9 mouse cellular contexts compared by ENCODE assay signal in genomic region chr2:13523540-13524456, GRCm38 (mm10). TPM values are rescaled to one million over a fixed set of nuclear protein-coding genes. Genes with fewer than 3 reads are reported as not detected.
DNase-seq lines count a peak whose midpoint lies in the region; ATAC-seq lines count a peak whose summit lies in the region.
"Had no signal": no experiment of that assay in that cellular context is flagged by ENCODE, and none has a peak within 500 bp of the region (broad histone marks: within the 10 kb centered on the region; RNA-seq: fewer than 3 reads in every experiment).

No protein-coding gene starts in this region.

- H3K4me3 ChIP-seq in hindbrain, embryonic 11.5 days (ENCODE audit: low read depth, low read length): no peak overlapping the region
- no peak overlapping the region for H3K4me3 ChIP-seq in hindbrain, embryonic 14.5 days (replicated peaks; ENCODE audit: low read length)
- H3K4me3 ChIP-seq in embryonic facial prominence, embryonic 12.5 days: no peak overlapping the region
- 0 out of 2 replicates have a peak overlapping the region, but pooled peaks have one; percentile 6 for H3K4me3 ChIP-seq in liver, embryonic 12.5 days
- H3K4me3 ChIP-seq: myocyte had no signal

- 71% methylated on average over 8 of the region's 8 CpGs for WGBS in hindbrain, embryonic 11.5 days
- WGBS in hindbrain, embryonic 14.5 days: 74% methylated on average over 8 of the region's 8 CpGs
- 54% methylated on average over 8 of the region's 8 CpGs for WGBS in embryonic facial prominence, embryonic 12.5 days
- 25% methylated on average over 8 of the region's 8 CpGs for WGBS in liver, embryonic 12.5 days (ENCODE audit: insufficient replicate concordance)

- H3K27ac ChIP-seq in hindbrain, embryonic 11.5 days (ENCODE audit: low read depth, low read length): no peak overlapping the region
- no peak overlapping the region for H3K27ac ChIP-seq in hindbrain, embryonic 14.5 days
- no peak overlapping the region for H3K27ac ChIP-seq in embryonic facial prominence, embryonic 12.5 days
- H3K27ac ChIP-seq in liver, embryonic 12.5 days: peak overlapping the region; percentile 88

- no peaks in the 10 kb centered on the region for H3K27me3 ChIP-seq in hindbrain, embryonic 11.5 days (ENCODE audit: control insufficient read depth, insufficient read depth, low read length)
- H3K27me3 ChIP-seq in hindbrain, embryonic 14.5 days (ENCODE audit: control insufficient read depth, insufficient read depth, low read length): peaks cover 1% of the 10 kb centered on the region
- H3K27me3 ChIP-seq in embryonic facial prominence, embryonic 12.5 days: no peaks in the 10 kb centered on the region
- H3K27me3 ChIP-seq in liver, embryonic 12.5 days (replicated peaks): no peaks in the 10 kb centered on the region

- DNase-seq in hindbrain, embryonic 11.5 days (ENCODE audit: low spot score): no peak
- DNase-seq in hindbrain, embryonic 14.5 days (ENCODE audit: low spot score): no peak
- DNase-seq in kidney, adult 9 months: peak; percentile 87
- DNase-seq in thymus, postnatal 10 days (ENCODE audit: low spot score in 2 of 2): no peak
- DNase-seq in MN1 (ENCODE audit: low spot score): no peak
- no peak for DNase-seq in urinary bladder, postnatal 10 days (ENCODE audit: low spot score)

- 0 out of 2 replicates have a peak, but pooled peaks have one; percentile 13 for ATAC-seq in hindbrain, embryonic 11.5 days (ENCODE audit: low FRiP score)
- no peak for ATAC-seq in hindbrain, embryonic 14.5 days (ENCODE audit: low FRiP score)
- 0 out of 2 replicates have a peak, but pooled peaks have one; percentile 56 for ATAC-seq in embryonic facial prominence, embryonic 12.5 days (ENCODE audit: insufficient number of reproducible peaks, insufficient read depth, low FRiP score, low TSS enrichment)
- peak; percentile 98 for ATAC-seq in liver, embryonic 12.5 days

- no peak overlapping the region for H3K4me2 ChIP-seq in hindbrain, embryonic 11.5 days (replicated peaks; ENCODE audit: low read depth, low read length)
- H3K4me2 ChIP-seq in hindbrain, embryonic 14.5 days (replicated peaks): no peak overlapping the region
- H3K4me2 ChIP-seq in embryonic facial prominence, embryonic 12.5 days (replicated peaks): no peak overlapping the region
- H3K4me2 ChIP-seq in liver, embryonic 12.5 days: peak overlapping the region; percentile 58

- no peaks in the 10 kb centered on the region for H3K9me3 ChIP-seq in hindbrain, embryonic 11.5 days (ENCODE audit: control insufficient read depth, low read length)
- H3K9me3 ChIP-seq in hindbrain, embryonic 14.5 days (ENCODE audit: control insufficient read depth, low read length): no peaks in the 10 kb centered on the region
- no peaks in the 10 kb centered on the region for H3K9me3 ChIP-seq in embryonic facial prominence, embryonic 12.5 days
- H3K9me3 ChIP-seq in liver, embryonic 12.5 days (replicated peaks): no peaks in the 10 kb centered on the region

- no peaks in the 10 kb centered on the region for H3K36me3 ChIP-seq in hindbrain, embryonic 11.5 days (ENCODE audit: control insufficient read depth, insufficient read depth, low read length)
- peaks cover 9% of the 10 kb centered on the region; the same call in 1 of the 2 replicates for H3K36me3 ChIP-seq in hindbrain, embryonic 14.5 days (replicated peaks; ENCODE audit: control insufficient read depth, insufficient read depth)
- H3K36me3 ChIP-seq in embryonic facial prominence, embryonic 12.5 days: no peaks in the 10 kb centered on the region
- no peaks in the 10 kb centered on the region for H3K36me3 ChIP-seq in liver, embryonic 12.5 days

- H3K9ac ChIP-seq in hindbrain, embryonic 11.5 days (ENCODE audit: low read depth, low read length): no peak overlapping the region
- no peak overlapping the region for H3K9ac ChIP-seq in hindbrain, embryonic 14.5 days
- H3K9ac ChIP-seq in embryonic facial prominence, embryonic 12.5 days: no peak overlapping the region
- no peak overlapping the region for H3K9ac ChIP-seq in liver, embryonic 12.5 days

- H3K4me1 ChIP-seq in hindbrain, embryonic 11.5 days (replicated peaks; ENCODE audit: control insufficient read depth, insufficient read depth, low read length): no peaks in the 10 kb centered on the region; the same call in 1 of the 2 replicates
- 0 out of 2 replicates have a peak, but pooled peaks cover 4% of the 10 kb centered on the region for H3K4me1 ChIP-seq in hindbrain, embryonic 14.5 days (replicated peaks; ENCODE audit: control insufficient read depth, insufficient read depth, low read length)
- H3K4me1 ChIP-seq in embryonic facial prominence, embryonic 12.5 days: no peaks in the 10 kb centered on the region
- peaks cover 44% of the 10 kb centered on the region for H3K4me1 ChIP-seq in liver, embryonic 12.5 days

RNA-seq across cellular contexts. Expression of gene Trdmt1, which starts 20.7 kb away (rescaled TPM):
- 8.7 and 9.8 TPM in 2 replicates for polyA plus RNA-seq in hindbrain, embryonic 11.5 days (2014; fragmentation: Nextera tagmentation; extraction: Ambion mirVana)
- polyA plus RNA-seq in hindbrain, embryonic 14.5 days (2014; fragmentation: Nextera tagmentation; extraction: Ambion mirVana): 8.2 and 11.7 TPM in 2 replicates
- polyA plus RNA-seq in embryonic facial prominence, embryonic 12.5 days (2016; fragmentation: Nextera tagmentation; extraction: Ambion mirVana): 7.3 and 8.4 TPM in 2 replicates
- 6.3 and 6.6 TPM in 2 replicates for polyA plus RNA-seq in liver, embryonic 12.5 days (2016; fragmentation: Nextera tagmentation; extraction: Ambion mirVana)

RNA-seq across cellular contexts. Expression of gene Cubn, which starts 32.2 kb away (rescaled TPM):
- 0.23 and 0.35 TPM in 2 replicates for polyA plus RNA-seq in hindbrain, embryonic 11.5 days (2014; fragmentation: Nextera tagmentation; extraction: Ambion mirVana)
- polyA plus RNA-seq in hindbrain, embryonic 14.5 days (2014; fragmentation: Nextera tagmentation; extraction: Ambion mirVana): 0.21 and 0.38 TPM in 2 replicates
- polyA plus RNA-seq in embryonic facial prominence, embryonic 12.5 days (2016; fragmentation: Nextera tagmentation; extraction: Ambion mirVana): 0.13 TPM in 2 replicates
- 0.07 and 0.20 TPM in 2 replicates for polyA plus RNA-seq in liver, embryonic 12.5 days (2016; fragmentation: Nextera tagmentation; extraction: Ambion mirVana)

RNA-seq across cellular contexts. Expression of gene Vim, which starts 49.9 kb away (rescaled TPM):
- 1,373 and 1,430 TPM in 2 replicates for polyA plus RNA-seq in hindbrain, embryonic 11.5 days (2014; fragmentation: Nextera tagmentation; extraction: Ambion mirVana)
- polyA plus RNA-seq in hindbrain, embryonic 14.5 days (2014; fragmentation: Nextera tagmentation; extraction: Ambion mirVana): 448 TPM in 2 replicates
- 751 and 762 TPM in 2 replicates for polyA plus RNA-seq in embryonic facial prominence, embryonic 12.5 days (2016; fragmentation: Nextera tagmentation; extraction: Ambion mirVana)
- 114 and 120 TPM in 2 replicates for polyA plus RNA-seq in liver, embryonic 12.5 days (2016; fragmentation: Nextera tagmentation; extraction: Ambion mirVana)
